In the genomic region with DNA sequence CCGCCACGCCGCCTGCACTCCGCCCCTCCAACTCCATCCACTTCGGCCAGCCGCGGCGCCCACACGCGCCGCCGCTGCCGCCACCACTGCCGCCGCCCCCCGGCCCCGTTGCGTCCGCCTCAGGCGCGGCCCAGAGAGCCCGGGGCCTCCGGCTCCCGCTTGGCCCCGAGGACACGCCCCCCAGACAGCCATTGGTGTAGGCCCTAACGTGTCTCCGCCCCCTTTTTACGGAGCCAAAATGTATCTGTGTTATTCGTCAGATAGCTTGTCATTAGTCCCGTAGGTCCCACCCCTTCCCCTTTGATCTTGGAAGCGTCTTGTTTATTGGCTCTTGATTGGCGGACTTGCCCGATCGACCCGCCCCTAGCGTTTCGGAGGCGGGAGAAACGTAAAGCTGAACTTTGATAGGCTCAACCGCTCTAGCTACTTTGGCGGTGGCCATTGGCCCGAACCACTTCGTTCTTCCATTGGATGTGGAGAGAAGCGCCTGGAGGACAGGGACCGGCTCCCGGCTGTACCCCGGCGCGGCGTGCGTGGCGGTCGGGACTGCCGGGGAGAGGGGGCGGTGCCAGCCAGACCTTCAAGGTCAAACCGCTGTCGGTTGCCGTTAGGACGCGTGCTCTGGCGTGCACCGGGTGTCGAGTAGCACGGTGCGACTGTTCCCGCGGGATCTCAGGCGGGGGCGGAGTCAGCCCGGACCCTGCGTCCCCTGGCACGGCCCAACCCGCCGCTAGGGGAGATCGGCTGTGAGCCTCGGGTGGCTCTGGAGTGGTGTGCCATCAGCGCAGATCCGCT, we compare ENCODE assay signal across 8 mouse cellular contexts. TPM values are rescaled to one million over a fixed set of nuclear protein-coding genes. Genes with fewer than 3 reads are reported as not detected.
DNase-seq lines count a peak whose midpoint lies in the region; ATAC-seq and TF ChIP-seq lines count a peak whose summit lies in the region.

A gene (minus strand): TSS at position 152 of the 795 bp plus-strand sequence.

- H3K36me3 ChIP-seq in megakaryocyte, embryonic 14.5 days (replicated peaks; ENCODE audit: low read length): peaks cover 2% of the 10 kb centered on the region

- H3K9me3 ChIP-seq in megakaryocyte, embryonic 14.5 days: no peaks in the 10 kb centered on the region

- no peaks in the 10 kb centered on the region for H3K27me3 ChIP-seq in megakaryocyte, embryonic 14.5 days (replicated peaks)

- H3K4me3 ChIP-seq in cortical plate, adult 2 months (ENCODE audit: insufficient read depth, low read length): peak within 1 kb of the TSS; percentile 74
- peak within 1 kb of the TSS; percentile 100 for H3K4me3 ChIP-seq in megakaryocyte, embryonic 14.5 days (replicated peaks)

- peak; percentile 25; the same call in 1 of the 2 replicates for TF ChIP-seq CTCF in cortical plate, adult 2 months (IDR thresholded peaks at IDR 0.05; ENCODE audit: extremely low read depth, insufficient read depth, low read length)

- peak; percentile 99 to 100 for DNase-seq in gastrocnemius, adult 8-10 months (ENCODE audit: low spot score in 2 of 2)
- peak; percentile 99 for DNase-seq in hindlimb bud, embryonic 11.5 days (ENCODE audit: extremely low spot score, low read depth, low spot score)
- peak; percentile 99 to 100 for DNase-seq in left cerebral cortex, adult 8-10 months (ENCODE audit: low spot score in 2 of 2)
- peak; percentile 99 to 100 for DNase-seq in right cerebral cortex, postnatal 10 days (ENCODE audit: low spot score in 2 of 2)
- DNase-seq in urinary bladder, postnatal 25 days (ENCODE audit: low spot score): peak; percentile 92

- ATAC-seq in activated CD4-positive, CD25-positive, alpha-beta regulatory T cell, adult 4 months: peak; percentile 90

- peaks cover 3% of the 10 kb centered on the region; the same call in 1 of the 2 replicates for H3K4me1 ChIP-seq in cortical plate, adult 2 months (ENCODE audit: control insufficient read depth, insufficient read depth, low read length)
- peaks cover 79% of the 10 kb centered on the region for H3K4me1 ChIP-seq in megakaryocyte, embryonic 14.5 days

- H3K27ac ChIP-seq in cortical plate, adult 2 months (ENCODE audit: insufficient read depth, low read length): peak within 1 kb of the TSS; percentile 83

- peak; percentile 90 for TF ChIP-seq POLR2A in cortical plate, adult 2 months (IDR thresholded peaks at IDR 0.05; ENCODE audit: extremely low read depth, insufficient read depth, low read length)

RNA-seq across cellular contexts. Expression of the gene that starts here (rescaled TPM):
- polyA plus RNA-seq in activated CD4-positive, CD25-positive, alpha-beta regulatory T cell, adult 4 months (2017; shearing (Covaris generic)): 10 to 100 TPM in 1 of 2 experiments, 1 to 10 TPM in 1; 8.3 to 10.8 TPM
- 106 and 113 TPM in 2 replicates for polyA plus RNA-seq in cortical plate, adult 2 months (2012; rRNA removed)
- 10 to 100 TPM; 26.4 to 36.4 (median 31.5) TPM for total RNA-seq in gastrocnemius, adult 8-10 months (2022)
- 10 to 100 TPM; 44.9 to 53.6 (median 48.0) TPM for total RNA-seq in left cerebral cortex, adult 8-10 months (2022)
- 17.5 and 30.6 TPM in 2 replicates for polyA plus RNA-seq in megakaryocyte, embryonic 14.5 days (2012; ENCODE audit: insufficient read depth, low replicate concordance)

Comparison
In these comparisons a context has a peak if more than half of its experiments do, and no peak if none do; other contexts are left out.
1. Peak in every context shown above with its lines: DNase-seq, ATAC-seq, H3K4me3 ChIP-seq and H3K27ac ChIP-seq.